Mouse (Mus musculus) limb, embryonic 14.5 days (tissue): ENCODE data around the gene Lst1. TPM values are rescaled to one million over a fixed set of nuclear protein-coding genes. Genes with fewer than 3 reads are reported as not detected.

Experiments
- ATAC-seq: fragments of 200-750 bp; cut with Nextera tagmentation; 2 replicates; pipeline ENCODE4 v1.8.0; 2017; ENCODE audit warnings: low read depth, moderate number of reproducible peaks, moderate TSS enrichment; ENCODE audit not compliant: low FRiP score
- DNase-seq: peaks from one replicate; pipeline ENCODE4 v3.0.0-alpha.2; 2015; ENCODE audit warnings: low spot score
- H3K27ac ChIP-seq: fragments of 300-500 bp; sonication (generic); replicated peaks from 2 replicates; pipeline ENCODE4 v1.5.1; 2014; ENCODE audit warnings: low read depth, mild to moderate bottlenecking, low read length, moderate library complexity, mixed read lengths
- H3K27me3 ChIP-seq: fragments of 300-500 bp; sonication (generic); 2 replicates; pipeline ENCODE4 v1.6.1; 2014; ENCODE audit warnings: low read length, mixed read lengths; ENCODE audit not compliant: control insufficient read depth, insufficient read depth
- H3K36me3 ChIP-seq: fragments of 300-500 bp; sonication (generic); 2 replicates; pipeline ENCODE4 v1.6.1; 2014; ENCODE audit warnings: mild to moderate bottlenecking, low read length, moderate library complexity, mixed read lengths; ENCODE audit not compliant: control insufficient read depth, insufficient read depth
- H3K4me1 ChIP-seq: fragments of 300-500 bp; sonication (generic); 2 replicates; pipeline ENCODE4 v1.6.1; 2014; ENCODE audit warnings: antibody characterized with exemption, low read length, mixed read lengths; ENCODE audit not compliant: control insufficient read depth, insufficient read depth
- H3K4me2 ChIP-seq: fragments of 300-500 bp; sonication (generic); replicated peaks from 2 replicates; pipeline ENCODE4 v1.6.1; 2014; ENCODE audit warnings: low read depth, mild to moderate bottlenecking, low read length, moderate library complexity; ENCODE audit not compliant: severe bottlenecking
- H3K4me3 ChIP-seq: fragments of 300-500 bp; sonication (generic); replicated peaks from 2 replicates; pipeline ENCODE4 v1.5.1; 2014; ENCODE audit warnings: low read length
- H3K9ac ChIP-seq: fragments of 300-500 bp; sonication (generic); 2 replicates; pipeline ENCODE4 v1.6.1; 2014; ENCODE audit warnings: mild to moderate bottlenecking, low read depth, low read length, moderate library complexity; ENCODE audit not compliant: severe bottlenecking
- H3K9me3 ChIP-seq: fragments of 300-500 bp; sonication (generic); 2 replicates; pipeline ENCODE4 v1.6.1; 2016; ENCODE audit warnings: low read length; ENCODE audit not compliant: control insufficient read depth
- POLR2A ChIP-seq: fragments of 200-500 bp; IDR thresholded peaks from 2 replicates; pipeline ENCODE4 v1.8.0; 2012; ENCODE audit warnings: inconsistent platforms, mild to moderate bottlenecking, moderate library complexity, borderline replicate concordance; ENCODE audit not compliant: insufficient read depth, insufficient read length; ENCODE audit errors: extremely low read depth
- WGBS: fragments of 180-500 bp; shearing (Covaris S2); extraction: QIAGEN DNeasy Blood & Tissue Kit; methylation state at CpG from one replicate; pipeline ENCODE4 v1.1.7; 2014; 5-methylcytosine and 5-hydroxymethylcytosine counted together
- polyA plus RNA-seq, 2 experiments: library from polyadenylated mRNA; depleted of rRNA in 1 of 2; stranded (reverse) in 1 of 2; unstranded in 1 of 2; fragments of >200 nt; fragmentation: Nextera tagmentation in 1 of 2; extraction: Ambion mirVana in 1 of 2; gene quantifications; 2 replicates each; pipeline versions ENCODE4 v1.2.1 to v1.2.3; 2012 to 2014

The Lst1 gene
- polyA plus RNA-seq, 2 experiments = 21.8 to 29.2 TPM

- DNase-seq (peak; percentile 74), ATAC-seq (peak; percentile 75)
- H3K4me1 ChIP-seq = peaks cover 4% of the 10 kb centered on the region; the same call in 1 of the 2 replicates
- peak overlapping the region; percentile 40; the same call in 1 of the 2 replicates for H3K9ac ChIP-seq
- no peaks in the 10 kb centered on the region for H3K36me3 ChIP-seq
- TF ChIP-seq POLR2A = no peak
- H3K27ac ChIP-seq = no peak overlapping the region
- peak overlapping the region; percentile 62 for H3K4me2 ChIP-seq
- H3K4me3 ChIP-seq = peak overlapping the region; percentile 40
- H3K9me3 ChIP-seq = no peaks in the 10 kb centered on the region
- peaks cover 21% of the 10 kb centered on the region for H3K27me3 ChIP-seq
- 1% methylated on average over 63 of the region's 66 CpGs for WGBS
Observed at GRCm38 (mm10) chr17:35195631-35196320, 7.5 kb upstream of the Lst1 start.

GRCm38 (mm10) chr17:35194844-35195630 lies 6.8 kb upstream of the Lst1 start:
- Histone ChIP-seq H3K4me1 (peaks cover 4% of the 10 kb centered on the region; the same call in 1 of the 2 replicates), H3K36me3 (no peaks in the 10 kb centered on the region), H3K27me3 (peaks cover 21% of the 10 kb centered on the region), H3K4me3 (peak overlapping the region; percentile 40), H3K9ac (peak overlapping the region; percentile 40; the same call in 1 of the 2 replicates), H3K9me3 (no peaks in the 10 kb centered on the region), H3K4me2 (peak overlapping the region; percentile 62), H3K27ac (no peak overlapping the region)
- no peak for TF ChIP-seq POLR2A
- ATAC-seq (no peak), DNase-seq (no peak)
- 40% methylated on average over 18 of the region's 19 CpGs for WGBS

- peaks cover 4% of the 10 kb centered on the region; the same call in 1 of the 2 replicates for H3K4me1 ChIP-seq
- no peak within 1 kb of the TSS for H3K27ac ChIP-seq
- DNase-seq = no peak
- no peak for TF ChIP-seq POLR2A
- no peak for ATAC-seq
- H3K36me3 ChIP-seq = no peaks in the 10 kb centered on the region
- 59% methylated on average over 27 of the region's 28 CpGs for WGBS
- peak within 1 kb of the TSS; percentile 40 for H3K4me3 ChIP-seq
- H3K27me3 ChIP-seq = peaks cover 21% of the 10 kb centered on the region
- H3K4me2 ChIP-seq = peak within 1 kb of the TSS; percentile 62
- H3K9ac ChIP-seq = no peak within 1 kb of the TSS
- no peaks in the 10 kb centered on the region for H3K9me3 ChIP-seq
Observed at GRCm38 (mm10) chr17:35193881-35194843, 5.9 kb upstream of the Lst1 start, which contains the start of gene Ltb. Gene Ltb (plus strand): TSS chr17:35194439.

- H3K27ac ChIP-seq = no peak overlapping the region
- no peak for TF ChIP-seq POLR2A
- no peak overlapping the region for H3K9ac ChIP-seq
- ATAC-seq (no peak), DNase-seq (no peak)
- H3K9me3 ChIP-seq = no peaks in the 10 kb centered on the region
- H3K4me2 ChIP-seq = no peak overlapping the region
- no peak overlapping the region for H3K4me3 ChIP-seq
- WGBS = 86% methylated on average over 5 of the region's 5 CpGs
- peaks cover 4% of the 10 kb centered on the region; the same call in 1 of the 2 replicates for H3K4me1 ChIP-seq
- H3K27me3 ChIP-seq = peaks cover 21% of the 10 kb centered on the region
- H3K36me3 ChIP-seq = no peaks in the 10 kb centered on the region
Observed at GRCm38 (mm10) chr17:35192924-35193323, 4.7 kb upstream of the Lst1 start.

- WGBS = 66% methylated on average over 2 of the region's 2 CpGs
- TF ChIP-seq POLR2A = no peak
- DNase-seq = no peak
- H3K9ac ChIP-seq = no peak overlapping the region
- H3K36me3 ChIP-seq = no peaks in the 10 kb centered on the region
- no peak overlapping the region for H3K4me3 ChIP-seq
- H3K4me2 ChIP-seq = no peak overlapping the region
- no peaks in the 10 kb centered on the region for H3K9me3 ChIP-seq
- peaks cover 21% of the 10 kb centered on the region for H3K27me3 ChIP-seq
- ATAC-seq = no peak
- H3K4me1 ChIP-seq = peaks cover 5% of the 10 kb centered on the region; the same call in 1 of the 2 replicates
- H3K27ac ChIP-seq = no peak overlapping the region
Observed at GRCm38 (mm10) chr17:35191723-35192122, 3.5 kb upstream of the Lst1 start.
